14 mouse cellular contexts compared by ENCODE assay signal in the genomic region with DNA sequence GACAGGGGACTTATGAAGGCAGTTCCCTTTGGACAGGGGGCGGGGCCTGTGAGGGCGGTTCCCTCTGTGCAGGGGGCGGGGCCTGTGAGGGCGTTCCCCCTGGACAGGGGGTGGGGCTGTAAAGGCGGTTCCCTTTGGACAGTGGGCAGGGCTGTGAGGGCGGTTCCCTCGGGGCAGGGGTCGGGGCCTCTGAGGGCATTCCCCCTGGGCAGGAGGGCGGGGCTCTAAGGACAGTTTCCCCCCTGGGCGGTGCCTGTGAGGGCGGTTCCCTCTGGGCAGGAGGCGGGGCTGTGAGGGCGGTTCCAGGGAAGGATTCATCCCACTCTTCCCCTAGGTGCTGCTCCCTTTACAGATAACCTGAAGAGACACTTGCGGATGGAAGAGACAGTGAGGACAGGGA.
A peak's percentile ranks its signal among the peaks of the same experiment; 100 is the strongest.
DNase-seq lines count a peak whose midpoint lies in the region; ATAC-seq and TF ChIP-seq lines count a peak whose summit lies in the region.
"Had no signal": no experiment of that assay in that cellular context is flagged by ENCODE, and none has a peak within 500 bp of the region (broad histone marks: within the 10 kb centered on the region; RNA-seq: fewer than 3 reads in every experiment).

No protein-coding gene starts in this region.

- no peaks in the 10 kb centered on the region for H3K9me3 ChIP-seq in heart, embryonic 10.5 days
- no peaks in the 10 kb centered on the region for H3K9me3 ChIP-seq in neural tube, embryonic 11.5 days (ENCODE audit: control insufficient read depth, low read length)
- no peaks in the 10 kb centered on the region for H3K9me3 ChIP-seq in liver, embryonic 14.5 days (ENCODE audit: control insufficient read depth, low read length)
- H3K9me3 ChIP-seq: heart, embryonic 15.5 days; midbrain, embryonic 15.5 days had no signal

- H3K4me1 ChIP-seq in heart, embryonic 10.5 days: peaks cover 22% of the 10 kb centered on the region
- H3K4me1 ChIP-seq in neural tube, embryonic 11.5 days (ENCODE audit: control insufficient read depth, insufficient read depth, low read length): no peaks in the 10 kb centered on the region
- no peaks in the 10 kb centered on the region for H3K4me1 ChIP-seq in liver, embryonic 14.5 days (replicated peaks; ENCODE audit: control insufficient read depth in 2 of 2, insufficient read depth in 2 of 2, low read length in 1 of 2)

- H3K27me3 ChIP-seq in heart, embryonic 10.5 days (ENCODE audit: insufficient read depth, poor library complexity, severe bottlenecking): peaks cover 5% of the 10 kb centered on the region; the same call in 1 of the 2 replicates
- H3K27me3 ChIP-seq in neural tube, embryonic 11.5 days (ENCODE audit: control insufficient read depth, insufficient read depth, low read length): no peaks in the 10 kb centered on the region
- no peaks in the 10 kb centered on the region for H3K27me3 ChIP-seq in liver, embryonic 14.5 days (ENCODE audit: control insufficient read depth, insufficient read depth, low read length)
- H3K27me3 ChIP-seq: heart, embryonic 15.5 days; midbrain, embryonic 15.5 days had no signal

- no peak overlapping the region for H3K4me3 ChIP-seq in heart, embryonic 10.5 days
- no peak overlapping the region for H3K4me3 ChIP-seq in neural tube, embryonic 11.5 days (ENCODE audit: low read depth, low read length)
- no peak overlapping the region for H3K4me3 ChIP-seq in liver, embryonic 14.5 days (ENCODE audit: insufficient read depth in 1 of 2, low read depth in 2 of 2, low read length in 2 of 2)
- H3K4me3 ChIP-seq: heart, embryonic 15.5 days; midbrain, embryonic 15.5 days had no signal

- 38% methylated on average over 14 of the region's 14 CpGs for WGBS in heart, embryonic 10.5 days
- WGBS in neural tube, embryonic 11.5 days: 37% methylated on average over 12 of the region's 14 CpGs
- 46% methylated on average over 13 of the region's 14 CpGs for WGBS in liver, embryonic 14.5 days (ENCODE audit: insufficient replicate concordance)

- no peaks in the 10 kb centered on the region for H3K36me3 ChIP-seq in heart, embryonic 10.5 days
- H3K36me3 ChIP-seq in neural tube, embryonic 11.5 days (ENCODE audit: control insufficient read depth, insufficient read depth, low read length): no peaks in the 10 kb centered on the region
- H3K36me3 ChIP-seq in liver, embryonic 14.5 days (replicated peaks; ENCODE audit: control insufficient read depth, insufficient read depth, low read depth): no peaks in the 10 kb centered on the region
- H3K36me3 ChIP-seq: heart, embryonic 15.5 days; midbrain, embryonic 15.5 days had no signal

- TF ChIP-seq EP300 in liver, embryonic 14.5 days (IDR thresholded peaks at IDR 0.05; ENCODE audit: low read depth): no peak

- no peak overlapping the region for H3K27ac ChIP-seq in heart, embryonic 10.5 days
- H3K27ac ChIP-seq in neural tube, embryonic 11.5 days (ENCODE audit: low read depth, low read length): no peak overlapping the region
- H3K27ac ChIP-seq in liver, embryonic 14.5 days: no peak overlapping the region
- H3K27ac ChIP-seq: heart, embryonic 15.5 days; midbrain, embryonic 15.5 days had no signal

- DNase-seq in heart, embryonic 10.5 days (ENCODE audit: low spot score): peak; percentile 80
- DNase-seq in heart, adult 11 months: no peak
- DNase-seq in neural tube, embryonic 11.5 days (ENCODE audit: low spot score): peak; percentile 10
- DNase-seq in neural tube, embryonic 10.5 days (ENCODE audit: extremely low spot score, low spot score): no peak
- no peak for DNase-seq in liver, embryonic 14.5 days (ENCODE audit: low read depth in 3 of 3, low spot score in 3 of 3)
- no peak for DNase-seq in gastrocnemius, postnatal 14 days
- no peak for DNase-seq in cerebellum, postnatal 14 days
- DNase-seq in right cerebral cortex, postnatal 36 days (ENCODE audit: low spot score in 2 of 2): no peak
- DNase-seq: adrenal gland, postnatal 36 days; cerebellum, adult 11 months; lung, postnatal 10 days; right cerebral cortex, postnatal 4 days had no signal

- ATAC-seq in neural tube, embryonic 11.5 days (ENCODE audit: insufficient read depth, low FRiP score, low TSS enrichment): no peak
- peak; percentile 37; the same call in 1 of the 2 replicates for ATAC-seq in liver, embryonic 14.5 days (ENCODE audit: insufficient read depth)
- ATAC-seq: midbrain, embryonic 15.5 days had no signal

- H3K9ac ChIP-seq in neural tube, embryonic 11.5 days (ENCODE audit: low read length): no peak overlapping the region
- no peak overlapping the region for H3K9ac ChIP-seq in liver, embryonic 14.5 days (replicated peaks)
- H3K9ac ChIP-seq: heart, embryonic 15.5 days; midbrain, embryonic 15.5 days had no signal

- TF ChIP-seq CTCF in liver, embryonic 14.5 days (IDR thresholded peaks at IDR 0.05; ENCODE audit: low read depth): no peak

- no peak overlapping the region for H3K4me2 ChIP-seq in neural tube, embryonic 11.5 days (ENCODE audit: low read depth)
- H3K4me2 ChIP-seq in liver, embryonic 14.5 days (ENCODE audit: low read depth): no peak overlapping the region
- H3K4me2 ChIP-seq: heart, embryonic 15.5 days; midbrain, embryonic 15.5 days had no signal

- intact Hi-C loops in gastrocnemius, postnatal 14 days (cut with DNase I; ENCODE audit: low total_unique reads): no loop called here

Comparison
In these comparisons a context has a peak if more than half of its experiments do, and no peak if none do; other contexts are left out.
1. DNase-seq: peak in heart, embryonic 10.5 days (single experiment) and neural tube, embryonic 11.5 days (single experiment); none in heart, adult 11 months (single experiment), neural tube, embryonic 10.5 days (single experiment), liver, embryonic 14.5 days (0 of 3), gastrocnemius, postnatal 14 days (single experiment), cerebellum, postnatal 14 days (0 of 2) and right cerebral cortex, postnatal 36 days (0 of 2).